Mouse (Mus musculus): Measurements from ENCODE around the gene Olfr314. TPM values are rescaled to one million over a fixed set of nuclear protein-coding genes. Genes with fewer than 3 reads are reported as not detected.
"Not testable (repeated sequence)": the region's sequence is repeated elsewhere in the genome, so short reads cannot be mapped to it uniquely, and the experiment has no call there.

Olfr314 gene
- polyA plus RNA-seq (2016; fragmentation: Nextera tagmentation; extraction: Ambion mirVana) = not detected in 2 replicates

GRCm38 (mm10) chr11:58782480-58783089, at the start of gene Olfr314:
Gene Olfr314, plus strand, starts transcription at chr11:58782952.
- no peak for ATAC-seq (ENCODE audit: low FRiP score)
- 84% methylated on average over 6 of the region's 6 CpGs for WGBS
- H3K4me1 ChIP-seq = no peaks in the 10 kb centered on the region
- no peaks in the 10 kb centered on the region for H3K27me3 ChIP-seq
- no peaks in the 10 kb centered on the region for H3K36me3 ChIP-seq (replicated peaks)
- H3K9ac ChIP-seq = no peak within 1 kb of the TSS
- no peak within 1 kb of the TSS for H3K4me2 ChIP-seq
- H3K4me3 ChIP-seq (replicated peaks) = no peak within 1 kb of the TSS
- H3K27ac ChIP-seq = no peak within 1 kb of the TSS
- H3K9me3 ChIP-seq = no peaks in the 10 kb centered on the region

GRCm38 (mm10) chr11:58733372-58733771, 49.4 kb upstream of the Olfr314 start:
- 64% methylated on average over 3 of the region's 3 CpGs for WGBS
- H3K27ac ChIP-seq = no peak overlapping the region
- no peak overlapping the region for H3K4me3 ChIP-seq (replicated peaks)
- no peaks in the 10 kb centered on the region for H3K36me3 ChIP-seq (replicated peaks)
- H3K4me2 ChIP-seq = no peak overlapping the region
- no peaks in the 10 kb centered on the region for H3K27me3 ChIP-seq
- no peaks in the 10 kb centered on the region for H3K9me3 ChIP-seq
- no peak for ATAC-seq (ENCODE audit: low FRiP score)
- H3K9ac ChIP-seq = no peak overlapping the region
- H3K4me1 ChIP-seq = no peaks in the 10 kb centered on the region

DNA sequence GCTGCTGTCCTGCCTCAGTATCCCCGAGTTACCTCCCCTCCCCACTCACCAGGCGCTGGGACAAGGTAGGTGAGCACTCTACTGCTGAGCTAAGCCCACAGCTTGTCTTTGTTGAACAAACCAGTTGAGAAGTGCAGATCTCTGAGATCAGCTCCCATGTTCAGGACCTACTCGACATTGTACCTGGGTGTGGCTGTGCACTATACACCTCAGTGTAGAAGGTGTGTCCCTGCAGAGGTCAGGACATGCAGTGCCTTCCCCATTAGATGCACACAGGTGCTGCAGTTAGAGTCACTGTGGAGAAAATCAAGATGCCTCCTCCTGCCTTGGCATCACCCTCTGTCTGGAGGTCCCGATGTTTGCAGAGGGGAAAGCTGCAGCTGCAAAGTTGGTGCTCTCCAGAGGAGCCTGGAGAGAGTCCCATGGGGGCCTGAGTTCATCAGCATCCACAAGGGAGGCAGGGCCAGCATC, 43.9 kb upstream of the Olfr314 start, which contains the start of gene Olfr317:
Gene Olfr317 (minus strand): TSS at position 421 of the 471 bp plus-strand sequence.
- Histone ChIP-seq H3K27me3 (no peaks in the 10 kb centered on the region), H3K27ac (no peak within 1 kb of the TSS), H3K36me3 (replicated peaks) (no peaks in the 10 kb centered on the region), H3K9ac (no peak within 1 kb of the TSS), H3K4me2 (no peak within 1 kb of the TSS), H3K9me3 (no peaks in the 10 kb centered on the region), H3K4me1 (no peaks in the 10 kb centered on the region), H3K4me3 (replicated peaks) (no peak within 1 kb of the TSS)
- no peak for ATAC-seq (ENCODE audit: low FRiP score)
- 69% methylated on average over 4 of the region's 4 CpGs for WGBS

DNA sequence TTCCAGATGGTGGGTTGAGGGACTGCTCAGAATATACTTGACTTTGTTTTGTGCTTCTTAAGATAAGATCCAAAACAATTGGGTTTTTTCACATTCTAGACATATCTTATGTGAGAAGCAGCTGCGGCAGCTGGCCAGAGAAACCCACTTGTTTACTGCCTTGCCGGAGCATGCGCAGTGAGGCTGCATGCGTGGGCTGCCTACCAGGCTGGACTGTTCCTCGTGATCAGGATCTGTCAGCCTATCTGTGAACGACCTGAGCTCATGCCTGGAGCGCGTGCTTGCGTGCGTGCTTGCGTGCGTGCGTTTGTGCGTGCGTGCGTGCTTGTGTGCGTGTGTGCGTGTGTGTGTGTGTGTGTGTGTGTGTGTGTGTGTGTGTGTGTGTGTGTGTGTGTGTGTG, 31.7 kb upstream of the Olfr314 start:
- H3K4me1 ChIP-seq; H3K36me3 ChIP-seq (replicated peaks); H3K27me3 ChIP-seq; H3K9ac ChIP-seq; H3K4me3 ChIP-seq (replicated peaks); H3K27ac ChIP-seq; ATAC-seq (ENCODE audit: low FRiP score); H3K4me2 ChIP-seq; H3K9me3 ChIP-seq: not testable (repeated sequence)
- WGBS = 67% methylated on average over 18 of the region's 18 CpGs

DNA sequence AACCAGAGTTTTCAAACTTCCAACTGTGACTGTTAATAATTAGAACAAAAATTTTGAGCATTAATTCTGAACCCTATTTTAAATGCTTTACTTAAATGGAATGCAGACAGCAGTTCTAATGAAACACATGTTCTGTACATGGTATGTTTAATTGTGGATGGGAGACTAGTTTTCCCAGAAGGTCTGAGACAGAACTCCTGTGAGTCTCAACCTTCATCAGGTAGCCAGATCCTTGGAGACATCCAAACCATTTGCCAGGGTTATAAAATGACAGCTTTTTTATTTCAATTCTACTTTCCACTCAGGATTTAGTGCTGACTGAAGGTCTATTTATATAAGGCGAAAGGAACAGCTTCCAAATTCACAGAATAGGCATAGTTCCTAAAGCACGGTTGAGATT, 30.3 kb upstream of the Olfr314 start, which contains the start of gene Olfr316:
Gene Olfr316 (plus strand): TSS at position 301 of the 400 bp plus-strand sequence.
- H3K9me3 ChIP-seq = no peaks in the 10 kb centered on the region
- no peaks in the 10 kb centered on the region for H3K4me1 ChIP-seq
- 90% methylated on average over 2 of the region's 2 CpGs for WGBS
- no peaks in the 10 kb centered on the region for H3K27me3 ChIP-seq
- no peak within 1 kb of the TSS for H3K4me2 ChIP-seq
- no peak within 1 kb of the TSS for H3K9ac ChIP-seq
- H3K27ac ChIP-seq = no peak within 1 kb of the TSS
- H3K36me3 ChIP-seq (replicated peaks) = no peaks in the 10 kb centered on the region
- no peak for ATAC-seq (ENCODE audit: low FRiP score)
- H3K4me3 ChIP-seq (replicated peaks) = no peak within 1 kb of the TSS

GRCm38 (mm10) chr11:58772888-58773287, 9.9 kb upstream of the Olfr314 start, which contains the start of gene Olfr315:
Gene Olfr315, plus strand, starts transcription at chr11:58773188.
- H3K9me3 ChIP-seq = no peaks in the 10 kb centered on the region
- no peak within 1 kb of the TSS for H3K9ac ChIP-seq
- no peaks in the 10 kb centered on the region for H3K27me3 ChIP-seq
- no peak within 1 kb of the TSS for H3K4me2 ChIP-seq
- no peak for ATAC-seq (ENCODE audit: low FRiP score)
- H3K4me1 ChIP-seq = no peaks in the 10 kb centered on the region
- no peak within 1 kb of the TSS for H3K4me3 ChIP-seq (replicated peaks)
- no peaks in the 10 kb centered on the region for H3K36me3 ChIP-seq (replicated peaks)
- H3K27ac ChIP-seq = no peak within 1 kb of the TSS

GRCm38 (mm10) chr11:58784182-58784581, 1.4 kb downstream of the Olfr314 start:
- Histone ChIP-seq H3K27me3 (no peaks in the 10 kb centered on the region), H3K4me1 (0 out of 2 replicates have a peak, but pooled peaks cover under 1% of the 10 kb centered on the region), H3K36me3 (replicated peaks) (no peaks in the 10 kb centered on the region), H3K9ac (no peak overlapping the region), H3K4me2 (no peak overlapping the region), H3K9me3 (no peaks in the 10 kb centered on the region), H3K4me3 (replicated peaks) (no peak overlapping the region), H3K27ac (no peak overlapping the region)
- ATAC-seq (ENCODE audit: low FRiP score) = no peak
- WGBS = 85% methylated on average over 2 of the region's 2 CpGs

- peaks cover 9% of the 10 kb centered on the region; the same call in 1 of the 2 replicates for H3K4me1 ChIP-seq
- no peaks in the 10 kb centered on the region for H3K27me3 ChIP-seq
- H3K36me3 ChIP-seq (replicated peaks) = no peaks in the 10 kb centered on the region
- H3K9me3 ChIP-seq = no peaks in the 10 kb centered on the region
- WGBS = 95% methylated on average over 10 of the region's 10 CpGs
- no peak overlapping the region for H3K27ac ChIP-seq
- H3K4me2 ChIP-seq = no peak overlapping the region
- H3K4me3 ChIP-seq (replicated peaks) = no peak overlapping the region
- no peak for ATAC-seq (ENCODE audit: low FRiP score)
- H3K9ac ChIP-seq = no peak overlapping the region
Observed at GRCm38 (mm10) chr11:58787651-58788050, 4.9 kb downstream of the Olfr314 start.

DNA sequence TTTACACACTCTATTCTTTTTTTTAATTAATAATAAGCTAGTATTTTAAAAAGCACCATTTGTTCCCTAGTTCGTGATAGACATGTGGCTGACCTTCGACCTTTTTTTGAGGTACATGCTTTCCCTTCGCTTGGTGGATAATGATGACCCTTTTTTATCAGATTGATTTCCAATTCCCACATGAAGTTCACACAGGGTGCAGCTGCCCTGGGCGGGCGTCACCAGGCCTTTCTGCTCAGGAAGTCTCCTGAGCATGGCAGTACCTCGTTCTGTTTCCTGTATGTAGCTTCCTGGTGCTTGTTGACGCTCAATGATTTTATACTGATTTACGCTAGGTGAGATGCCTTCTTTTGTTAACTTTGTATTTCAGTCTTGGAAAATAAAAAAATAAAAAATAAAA, 5.6 kb downstream of the Olfr314 start:
- no peak overlapping the region for H3K4me3 ChIP-seq (replicated peaks)
- H3K27me3 ChIP-seq = no peaks in the 10 kb centered on the region
- WGBS = 82% methylated on average over 8 of the region's 8 CpGs
- H3K36me3 ChIP-seq (replicated peaks) = no peaks in the 10 kb centered on the region
- H3K27ac ChIP-seq = no peak overlapping the region
- H3K4me1 ChIP-seq = peaks cover 9% of the 10 kb centered on the region; the same call in 1 of the 2 replicates
- no peak overlapping the region for H3K4me2 ChIP-seq
- H3K9me3 ChIP-seq = no peaks in the 10 kb centered on the region
- ATAC-seq (ENCODE audit: low FRiP score) = no peak
- H3K9ac ChIP-seq = no peak overlapping the region

- no peaks in the 10 kb centered on the region for H3K9me3 ChIP-seq
- H3K9ac ChIP-seq = no peak overlapping the region
- 20% methylated on average over 3 of the region's 3 CpGs for WGBS
- peaks cover 9% of the 10 kb centered on the region; the same call in 1 of the 2 replicates for H3K4me1 ChIP-seq
- no peaks in the 10 kb centered on the region for H3K36me3 ChIP-seq (replicated peaks)
- ATAC-seq (ENCODE audit: low FRiP score) = no peak
- H3K4me3 ChIP-seq (replicated peaks) = no peak overlapping the region
- no peak overlapping the region for H3K4me2 ChIP-seq
- no peak overlapping the region for H3K27ac ChIP-seq
- no peaks in the 10 kb centered on the region for H3K27me3 ChIP-seq
Observed at GRCm38 (mm10) chr11:58789532-58789931, 6.8 kb downstream of the Olfr314 start.

DNA sequence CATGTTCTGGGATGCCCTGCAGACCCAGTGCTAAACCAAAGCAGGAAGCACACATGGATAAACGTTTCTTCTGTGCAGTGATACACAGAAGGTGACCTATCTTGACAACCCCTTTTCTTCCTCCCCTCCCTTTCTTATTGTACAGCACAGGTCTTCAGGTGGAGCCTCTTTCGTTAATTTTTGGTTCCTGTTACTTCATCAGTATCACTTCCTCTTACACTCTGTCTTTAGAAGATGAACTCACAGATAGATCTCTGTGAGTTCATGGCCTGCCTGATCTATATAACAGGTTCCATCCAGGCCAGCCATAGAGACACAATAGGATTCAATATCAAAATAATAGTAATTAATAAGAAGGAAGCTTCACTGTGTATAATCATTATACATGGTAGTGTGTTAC, 7.3 kb downstream of the Olfr314 start:
- Histone ChIP-seq H3K4me3 (replicated peaks) (no peak overlapping the region), H3K36me3 (replicated peaks) (no peaks in the 10 kb centered on the region), H3K9ac (no peak overlapping the region), H3K9me3 (no peaks in the 10 kb centered on the region), H3K4me1 (peaks cover 9% of the 10 kb centered on the region; the same call in 1 of the 2 replicates), H3K27me3 (no peaks in the 10 kb centered on the region), H3K4me2 (no peak overlapping the region), H3K27ac (no peak overlapping the region)
- ATAC-seq (ENCODE audit: low FRiP score) = no peak
- 54% methylated on average over 2 of the region's 2 CpGs for WGBS

- no peak overlapping the region for H3K4me2 ChIP-seq
- no peaks in the 10 kb centered on the region for H3K36me3 ChIP-seq (replicated peaks)
- no peak for ATAC-seq (ENCODE audit: low FRiP score)
- no peaks in the 10 kb centered on the region for H3K27me3 ChIP-seq
- H3K4me3 ChIP-seq (replicated peaks) = no peak overlapping the region
- 86% methylated on average over 6 of the region's 6 CpGs for WGBS
- H3K27ac ChIP-seq = no peak overlapping the region
- H3K9me3 ChIP-seq = no peaks in the 10 kb centered on the region
- no peak overlapping the region for H3K9ac ChIP-seq
- peaks cover 9% of the 10 kb centered on the region; the same call in 1 of the 2 replicates for H3K4me1 ChIP-seq
Observed at GRCm38 (mm10) chr11:58790646-58791045, 7.9 kb downstream of the Olfr314 start.

DNA sequence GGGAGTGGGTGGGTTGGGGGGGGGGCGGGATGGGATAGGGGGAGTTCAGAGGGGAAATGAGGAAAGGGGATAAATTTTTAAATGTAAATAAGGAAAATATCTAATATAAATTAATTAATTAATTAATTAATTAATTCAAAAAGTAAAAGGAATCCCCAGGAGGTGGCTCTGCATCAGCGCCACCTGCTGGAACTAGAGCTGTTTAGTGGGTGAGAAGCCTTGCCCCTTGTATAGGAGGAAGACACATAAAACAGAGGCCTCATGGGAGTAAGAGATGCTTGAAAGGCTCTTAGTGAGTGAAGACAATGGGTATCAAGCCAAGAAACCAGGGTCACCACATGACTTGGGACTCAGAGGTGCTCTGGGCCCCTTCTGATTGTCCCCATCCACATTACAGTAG, 13.1 kb downstream of the Olfr314 start:
- 90% methylated on average over 2 of the region's 2 CpGs for WGBS

More for the DNA sequence above, 13.1 kb downstream of the Olfr314 start:
- no peak overlapping the region for H3K4me3 ChIP-seq (replicated peaks)
- H3K4me2 ChIP-seq = no peak overlapping the region
- H3K27ac ChIP-seq = no peak overlapping the region
- no peaks in the 10 kb centered on the region for H3K36me3 ChIP-seq (replicated peaks)
- no peaks in the 10 kb centered on the region for H3K27me3 ChIP-seq
- H3K9me3 ChIP-seq = no peaks in the 10 kb centered on the region
- no peak for ATAC-seq (ENCODE audit: low FRiP score)
- H3K4me1 ChIP-seq = no peaks in the 10 kb centered on the region
- H3K9ac ChIP-seq = no peak overlapping the region

Data from forebrain, embryonic 12.5 days (tissue).